Mouse (Mus musculus) forebrain, embryonic 16.5 days (tissue): ENCODE data around the gene Gm28845. TPM values are rescaled to one million over a fixed set of nuclear protein-coding genes. Genes with fewer than 3 reads are reported as not detected.

Experiments used
- ATAC-seq: fragments of 200-750 bp; cut with Nextera tagmentation; 2 replicates; pipeline ENCODE4 v1.8.0; 2017; ENCODE audit warnings: mild to moderate bottlenecking, moderate library complexity
- H3K27ac ChIP-seq: fragments of 300-500 bp; sonication (generic); 2 replicates; pipeline ENCODE4 v1.5.1; 2014; ENCODE audit warnings: low read length, control low read depth
- H3K27me3 ChIP-seq: fragments of 300-500 bp; sonication (generic); replicated peaks from 2 replicates; pipeline ENCODE4 v1.6.1; 2014; ENCODE audit warnings: low read length; ENCODE audit not compliant: control insufficient read depth, insufficient read depth
- H3K36me3 ChIP-seq: fragments of 300-500 bp; sonication (generic); 2 replicates; pipeline ENCODE4 v1.6.1; 2014; ENCODE audit not compliant: control insufficient read depth, insufficient read depth
- H3K4me1 ChIP-seq: fragments of 300-500 bp; sonication (generic); replicated peaks from 2 replicates; pipeline ENCODE4 v1.6.1; 2014; ENCODE audit warnings: low read length; ENCODE audit not compliant: control insufficient read depth, insufficient read depth
- H3K4me2 ChIP-seq: fragments of 300-500 bp; sonication (generic); 2 replicates; pipeline ENCODE4 v1.6.1; 2014; ENCODE audit warnings: mild to moderate bottlenecking, low read length, control low read depth
- H3K4me3 ChIP-seq: fragments of 300-500 bp; sonication (generic); replicated peaks from 2 replicates; pipeline ENCODE4 v1.5.1; 2014; ENCODE audit warnings: mild to moderate bottlenecking, low read length, control low read depth
- H3K9ac ChIP-seq: fragments of 300-500 bp; sonication (generic); replicated peaks from 2 replicates; pipeline ENCODE4 v1.6.1; 2014; ENCODE audit warnings: low read depth, low read length, control low read depth
- H3K9me3 ChIP-seq: fragments of 300-500 bp; sonication (generic); 2 replicates; pipeline ENCODE4 v1.6.1; 2016; ENCODE audit warnings: low read length; ENCODE audit not compliant: control insufficient read depth
- WGBS: fragments of 180-500 bp; shearing (Covaris S2); extraction: QIAGEN DNeasy Blood & Tissue Kit; methylation state at CpG from one replicate; pipeline ENCODE4 v1.1.7; 2014; 5-methylcytosine and 5-hydroxymethylcytosine counted together
- polyA plus RNA-seq: library from polyadenylated mRNA; unstranded; fragments of >200 nt; fragmentation: Nextera tagmentation; extraction: Ambion mirVana; gene quantifications from 2 replicates; pipeline ENCODE4 v1.2.1, GENCODE M21; 2015

Gene Gm28845
- not detected in 2 replicates for polyA plus RNA-seq

GRCm38 (mm10) chr1:65119438-65119837, at the start of gene Gm28845:
Gm28845 (minus strand) TSS chr1:65119558.
- no peaks in the 10 kb centered on the region for H3K27me3 ChIP-seq
- no peak for ATAC-seq
- H3K4me2 ChIP-seq: no peak within 1 kb of the TSS
- no peak within 1 kb of the TSS for H3K9ac ChIP-seq
- H3K4me1 ChIP-seq: no peaks in the 10 kb centered on the region
- H3K9me3 ChIP-seq: no peaks in the 10 kb centered on the region
- 82% methylated on average over 1 of the region's 1 CpGs for WGBS
- no peak within 1 kb of the TSS for H3K27ac ChIP-seq
- no peak within 1 kb of the TSS for H3K4me3 ChIP-seq
- H3K36me3 ChIP-seq: no peaks in the 10 kb centered on the region

- H3K27me3 ChIP-seq: no peaks in the 10 kb centered on the region
- no peak overlapping the region for H3K4me2 ChIP-seq
- no peaks in the 10 kb centered on the region for H3K9me3 ChIP-seq
- no peak overlapping the region for H3K27ac ChIP-seq
- ATAC-seq: no peak
- H3K9ac ChIP-seq: no peak overlapping the region
- 78% methylated on average over 1 of the region's 1 CpGs for WGBS
- peaks cover 65% of the 10 kb centered on the region for H3K36me3 ChIP-seq
- H3K4me1 ChIP-seq: peaks cover 9% of the 10 kb centered on the region
- H3K4me3 ChIP-seq: no peak overlapping the region
Measured at GRCm38 (mm10) chr1:65167496-65167895, 48.1 kb upstream of the Gm28845 start.

DNA sequence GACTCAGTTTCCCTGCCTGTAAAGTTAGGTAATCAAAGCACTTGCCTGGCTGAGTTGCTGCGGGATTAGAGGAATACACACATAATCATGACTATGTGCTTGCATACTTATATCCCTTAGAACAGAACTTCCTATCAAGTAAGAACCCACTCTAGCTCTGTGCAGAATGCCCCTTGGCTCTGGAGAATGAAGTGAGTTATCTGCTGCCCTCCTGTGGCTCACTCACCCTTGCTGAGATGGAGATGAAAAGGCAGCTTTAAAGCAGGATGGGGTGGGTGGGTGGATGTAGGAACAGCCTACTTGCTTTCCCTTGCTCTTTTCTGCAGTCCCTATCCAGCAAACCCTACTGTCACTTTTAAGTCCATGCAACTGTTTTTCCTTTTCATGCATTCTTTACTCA, 42.9 kb upstream of the Gm28845 start:
- no peak for ATAC-seq
- Histone ChIP-seq H3K4me3 (no peak overlapping the region), H3K36me3 (peaks cover 73% of the 10 kb centered on the region), H3K9ac (no peak overlapping the region), H3K27ac (no peak overlapping the region), H3K27me3 (no peaks in the 10 kb centered on the region), H3K4me2 (no peak overlapping the region), H3K9me3 (no peaks in the 10 kb centered on the region), H3K4me1 (no peaks in the 10 kb centered on the region)
- WGBS: 100% methylated on average over 1 of the region's 1 CpGs

DNA sequence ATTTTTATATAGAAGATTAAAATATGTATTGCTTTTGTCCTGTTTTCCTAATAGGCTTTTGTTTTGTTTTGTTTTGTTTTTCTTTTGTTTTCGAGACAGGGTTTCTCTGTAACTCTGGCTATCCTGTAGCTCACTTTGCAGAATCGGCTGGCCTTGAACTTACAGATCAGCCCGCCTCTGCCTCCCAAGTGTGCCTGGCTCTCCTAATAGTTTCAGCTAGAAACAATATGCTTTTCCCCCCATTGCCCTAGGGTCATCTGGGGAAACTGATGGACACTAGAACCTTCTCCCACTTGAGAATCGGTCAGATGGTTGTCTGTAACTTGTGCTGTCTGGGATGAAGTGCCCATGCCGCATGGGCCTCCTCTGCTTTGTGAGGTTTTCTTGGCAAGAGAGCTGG, 36.8 kb upstream of the Gm28845 start:
- Histone ChIP-seq H3K27ac (no peak overlapping the region), H3K4me2 (no peak overlapping the region), H3K9me3 (no peaks in the 10 kb centered on the region), H3K36me3 (peaks cover 27% of the 10 kb centered on the region), H3K9ac (no peak overlapping the region), H3K27me3 (no peaks in the 10 kb centered on the region), H3K4me3 (no peak overlapping the region), H3K4me1 (no peaks in the 10 kb centered on the region)
- WGBS: 92% methylated on average over 5 of the region's 5 CpGs
- ATAC-seq: no peak

DNA sequence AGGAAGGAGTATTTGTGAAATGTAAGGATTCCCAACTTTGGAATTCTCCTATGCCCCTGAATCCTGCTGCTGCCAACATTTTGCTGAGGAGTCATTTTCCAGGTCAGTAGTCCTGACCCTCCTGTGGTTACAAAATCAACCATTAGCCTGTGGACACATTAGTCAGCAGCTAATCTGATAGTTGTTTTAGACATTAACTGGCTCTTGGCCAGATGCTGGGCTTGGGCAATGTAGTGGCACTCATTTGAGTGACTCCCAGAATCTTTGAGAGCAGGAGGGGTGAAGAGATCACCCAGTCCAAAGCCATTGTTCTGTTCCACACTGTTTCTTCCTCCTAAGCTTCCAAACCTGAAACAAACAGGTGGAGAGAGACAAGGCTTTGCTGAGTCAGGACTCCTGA, 35.5 kb upstream of the Gm28845 start:
- Histone ChIP-seq H3K9me3 (no peaks in the 10 kb centered on the region), H3K36me3 (peaks cover 15% of the 10 kb centered on the region), H3K4me3 (no peak overlapping the region), H3K27ac (no peak overlapping the region), H3K4me2 (no peak overlapping the region), H3K4me1 (no peaks in the 10 kb centered on the region), H3K27me3 (no peaks in the 10 kb centered on the region), H3K9ac (no peak overlapping the region)
- ATAC-seq: no peak

- Histone ChIP-seq H3K27ac (no peak overlapping the region), H3K36me3 (no peaks in the 10 kb centered on the region), H3K4me2 (no peak overlapping the region), H3K4me1 (no peaks in the 10 kb centered on the region), H3K27me3 (no peaks in the 10 kb centered on the region), H3K9ac (no peak overlapping the region), H3K9me3 (no peaks in the 10 kb centered on the region), H3K4me3 (no peak overlapping the region)
- 85% methylated on average over 3 of the region's 3 CpGs for WGBS
- ATAC-seq: no peak
Measured at GRCm38 (mm10) chr1:65147971-65148370, 28.6 kb upstream of the Gm28845 start.

DNA sequence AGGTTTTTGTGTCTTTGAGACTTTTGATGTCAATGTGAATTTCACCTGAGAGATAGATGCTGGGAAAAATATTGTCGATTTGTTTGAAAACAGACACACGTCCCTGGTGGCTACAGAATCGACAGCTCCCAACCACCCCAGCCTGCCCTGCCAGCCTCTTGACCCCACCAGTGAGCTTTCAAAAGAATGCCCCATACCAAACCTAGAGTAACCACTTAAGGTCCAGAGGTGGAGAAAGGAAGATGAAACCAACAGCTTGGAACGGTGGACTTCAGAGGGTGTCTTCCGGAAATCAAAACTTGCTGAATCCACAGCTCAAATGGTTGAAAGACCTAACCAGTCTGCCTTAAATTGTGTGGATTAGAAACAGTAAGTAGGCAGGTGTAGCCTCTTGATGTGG, 28.0 kb upstream of the Gm28845 start:
- WGBS: 94% methylated on average over 5 of the region's 5 CpGs
- no peak overlapping the region for H3K4me2 ChIP-seq
- no peak for ATAC-seq

DNA sequence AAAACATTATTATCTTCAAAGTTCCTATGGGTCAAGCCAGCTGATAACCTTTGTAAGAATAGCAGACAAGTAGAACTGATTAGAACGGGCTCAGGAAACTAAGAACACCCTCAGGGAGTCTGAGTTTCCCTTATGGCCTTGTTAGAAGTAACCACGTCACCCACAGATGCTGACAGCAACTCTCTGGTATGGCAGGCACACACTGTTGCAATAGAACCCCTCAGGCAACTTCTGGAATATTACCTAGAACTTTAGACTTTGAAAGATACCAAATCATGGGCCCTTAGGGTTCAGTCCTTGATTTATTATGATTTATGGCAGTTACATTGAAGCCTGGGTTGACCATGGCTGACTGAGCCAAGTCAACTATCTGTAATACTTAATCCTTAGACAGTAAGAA, 27.2 kb upstream of the Gm28845 start:
- H3K27me3 ChIP-seq: no peaks in the 10 kb centered on the region
- H3K4me2 ChIP-seq: no peak overlapping the region
- no peak for ATAC-seq
- no peak overlapping the region for H3K9ac ChIP-seq
- no peaks in the 10 kb centered on the region for H3K9me3 ChIP-seq
- 67% methylated on average over 2 of the region's 2 CpGs for WGBS
- no peak overlapping the region for H3K27ac ChIP-seq
- no peak overlapping the region for H3K4me3 ChIP-seq
- H3K36me3 ChIP-seq: no peaks in the 10 kb centered on the region
- no peaks in the 10 kb centered on the region for H3K4me1 ChIP-seq

More for the DNA sequence above, 28.0 kb upstream of the Gm28845 start:
- H3K36me3 ChIP-seq: no peaks in the 10 kb centered on the region
- no peak overlapping the region for H3K27ac ChIP-seq
- H3K27me3 ChIP-seq: no peaks in the 10 kb centered on the region
- H3K9me3 ChIP-seq: no peaks in the 10 kb centered on the region
- H3K4me1 ChIP-seq: no peaks in the 10 kb centered on the region
- no peak overlapping the region for H3K9ac ChIP-seq
- H3K4me3 ChIP-seq: no peak overlapping the region

DNA sequence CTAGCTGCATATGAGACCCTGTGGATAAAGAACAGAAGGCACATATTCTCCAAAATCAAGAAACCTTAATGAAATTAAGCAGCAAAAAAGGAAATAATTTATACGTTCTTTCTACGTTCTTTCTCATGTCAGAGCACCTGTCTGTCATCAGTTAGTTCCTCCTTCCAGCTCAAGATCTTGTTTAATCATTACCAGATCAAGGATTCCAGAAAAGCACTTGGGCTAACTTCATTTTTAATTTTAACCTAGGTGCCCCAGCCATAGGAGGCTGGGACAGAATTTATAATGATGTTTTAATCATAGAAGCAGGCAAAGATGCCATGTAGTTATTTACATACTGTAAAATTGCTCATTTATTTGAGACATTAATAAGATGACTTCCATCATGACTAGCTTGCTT, 25.4 kb upstream of the Gm28845 start:
- Histone ChIP-seq H3K27me3 (no peaks in the 10 kb centered on the region), H3K4me1 (no peaks in the 10 kb centered on the region), H3K9ac (no peak overlapping the region), H3K9me3 (no peaks in the 10 kb centered on the region), H3K27ac (no peak overlapping the region), H3K4me2 (no peak overlapping the region), H3K36me3 (no peaks in the 10 kb centered on the region), H3K4me3 (no peak overlapping the region)
- WGBS: 88% methylated on average over 2 of the region's 2 CpGs
- no peak for ATAC-seq

DNA sequence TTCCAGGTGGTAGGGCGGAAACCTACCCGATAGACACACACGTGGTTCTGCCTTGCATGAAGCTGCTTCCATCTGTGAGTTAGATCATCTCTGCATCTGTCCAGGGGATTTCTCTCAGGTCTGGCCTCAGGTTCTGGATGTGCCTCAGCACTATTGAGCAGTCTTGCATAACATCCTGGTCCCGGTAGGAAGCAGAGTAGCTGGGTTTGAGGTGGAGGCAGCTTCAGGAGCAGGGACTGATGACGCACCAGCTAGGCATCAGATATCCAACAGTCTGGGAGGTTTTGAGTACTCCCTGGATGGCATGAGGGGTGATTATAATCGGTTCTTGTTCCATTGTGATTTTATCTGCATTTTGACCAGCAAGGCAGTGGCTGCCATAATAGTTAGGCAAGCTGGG, 18.2 kb upstream of the Gm28845 start:
- WGBS: 88% methylated on average over 6 of the region's 6 CpGs
- no peak for ATAC-seq
- Histone ChIP-seq H3K9ac (no peak overlapping the region), H3K9me3 (no peaks in the 10 kb centered on the region), H3K4me3 (no peak overlapping the region), H3K4me2 (no peak overlapping the region), H3K27me3 (no peaks in the 10 kb centered on the region), H3K4me1 (no peaks in the 10 kb centered on the region), H3K36me3 (no peaks in the 10 kb centered on the region), H3K27ac (no peak overlapping the region)
